Mouse (Mus musculus) intestine, embryonic 16.5 days (tissue): ENCODE results near the gene Aldh1l1. TPM values are rescaled to one million over a fixed set of nuclear protein-coding genes. Genes with fewer than 3 reads are reported as not detected.

Experiments
- ATAC-seq: fragments of 200-750 bp; cut with Nextera tagmentation; 2 replicates; pipeline ENCODE4 v1.8.0; 2017; ENCODE audit warnings: moderate TSS enrichment, moderate library complexity
- H3K27ac ChIP-seq: fragments of 300-500 bp; sonication (generic); 2 replicates; pipeline ENCODE4 v1.5.1; 2014; ENCODE audit warnings: mild to moderate bottlenecking, low read length
- H3K27me3 ChIP-seq: fragments of 300-500 bp; sonication (generic); replicated peaks from 2 replicates; pipeline ENCODE4 v1.6.1; 2014; ENCODE audit warnings: low read length, control low read depth, mixed read lengths; ENCODE audit not compliant: control insufficient read depth, insufficient read depth
- H3K36me3 ChIP-seq: fragments of 300-500 bp; sonication (generic); 2 replicates; pipeline ENCODE4 v1.6.1; 2014; ENCODE audit warnings: low read length, control low read depth; ENCODE audit not compliant: control insufficient read depth, insufficient read depth
- H3K4me1 ChIP-seq: fragments of 300-500 bp; sonication (generic); 2 replicates; pipeline ENCODE4 v1.6.1; 2014; ENCODE audit warnings: low read length, control low read depth, mixed read lengths; ENCODE audit not compliant: control insufficient read depth, insufficient read depth
- H3K4me2 ChIP-seq: fragments of 300-500 bp; sonication (generic); 2 replicates; pipeline ENCODE4 v1.6.1; 2014; ENCODE audit warnings: low read depth, low read length, control low read depth
- H3K4me3 ChIP-seq: fragments of 300-500 bp; sonication (generic); 2 replicates; pipeline ENCODE4 v1.5.1; 2014; ENCODE audit warnings: mild to moderate bottlenecking, low read length
- H3K9ac ChIP-seq: fragments of 300-500 bp; sonication (generic); 2 replicates; pipeline ENCODE4 v1.6.1; 2014; ENCODE audit warnings: low read depth, low read length
- H3K9me3 ChIP-seq: fragments of 300-500 bp; sonication (generic); 2 replicates; pipeline ENCODE4 v1.6.1; 2016; ENCODE audit warnings: low read length, control low read depth; ENCODE audit not compliant: control insufficient read depth
- WGBS: fragments of 180-500 bp; shearing (Covaris S2); extraction: QIAGEN DNeasy Blood & Tissue Kit; methylation state at CpG from one replicate; pipeline ENCODE4 v1.1.7; 2014; 5-methylcytosine and 5-hydroxymethylcytosine counted together
- polyA plus RNA-seq: library from polyadenylated mRNA; unstranded; fragments of >200 nt; fragmentation: Nextera tagmentation; extraction: Ambion mirVana; gene quantifications from 2 replicates; pipeline ENCODE4 v1.2.1, GENCODE M21; 2015

The Aldh1l1 gene
- polyA plus RNA-seq, 1 experiment from 2014 or later: 27.4 TPM

GRCm38 (mm10) chr6:90560390-90561058 lies 74.3 kb downstream of the Aldh1l1 start:
- Histone ChIP-seq H3K4me1 (peaks cover 6% of the 10 kb centered on the region), H3K27ac (peak overlapping the region; percentile 33), H3K4me2 (no peak overlapping the region), H3K36me3 (no peaks in the 10 kb centered on the region), H3K4me3 (no peak overlapping the region), H3K9me3 (no peaks in the 10 kb centered on the region), H3K27me3 (no peaks in the 10 kb centered on the region), H3K9ac (no peak overlapping the region)
- WGBS: 53% methylated on average over 3 of the region's 3 CpGs
- ATAC-seq: peak; percentile 37

- peak; percentile 96 for ATAC-seq
- H3K9me3 ChIP-seq: no peaks in the 10 kb centered on the region
- H3K4me3 ChIP-seq: no peak overlapping the region
- no peak overlapping the region for H3K9ac ChIP-seq
- no peak overlapping the region for H3K27ac ChIP-seq
- H3K36me3 ChIP-seq: no peaks in the 10 kb centered on the region
- H3K4me1 ChIP-seq: peaks cover 6% of the 10 kb centered on the region
- WGBS: 33% methylated on average over 2 of the region's 2 CpGs
- no peak overlapping the region for H3K4me2 ChIP-seq
- no peaks in the 10 kb centered on the region for H3K27me3 ChIP-seq
Observed at GRCm38 (mm10) chr6:90561234-90561781, 75.1 kb downstream of the Aldh1l1 start.

DNA sequence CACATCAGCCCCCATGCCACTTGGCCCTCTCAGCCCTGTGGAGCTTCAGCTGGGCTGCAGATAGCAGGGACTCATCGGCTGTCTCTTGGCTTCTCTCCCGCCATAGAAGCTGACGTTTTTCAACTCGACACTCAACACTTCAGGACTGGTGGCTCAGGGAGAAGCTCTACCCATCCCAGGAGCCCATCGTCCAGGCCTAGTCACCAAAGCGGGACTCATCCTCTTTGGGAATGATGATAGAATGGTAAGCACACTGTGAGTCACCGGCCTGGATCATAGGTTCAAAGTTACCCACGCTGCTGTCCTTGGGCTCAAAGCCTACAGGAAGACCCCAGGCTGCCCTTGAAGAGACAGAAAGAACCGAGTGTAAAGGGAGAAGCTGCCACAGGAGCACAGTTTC lies 78.0 kb downstream of the Aldh1l1 start:
- Histone ChIP-seq H3K9me3 (no peaks in the 10 kb centered on the region), H3K27me3 (no peaks in the 10 kb centered on the region), H3K4me2 (no peak overlapping the region), H3K4me3 (no peak overlapping the region), H3K36me3 (no peaks in the 10 kb centered on the region), H3K4me1 (peaks cover 4% of the 10 kb centered on the region), H3K27ac (no peak overlapping the region), H3K9ac (no peak overlapping the region)
- no peak for ATAC-seq
- WGBS: 82% methylated on average over 9 of the region's 9 CpGs

DNA sequence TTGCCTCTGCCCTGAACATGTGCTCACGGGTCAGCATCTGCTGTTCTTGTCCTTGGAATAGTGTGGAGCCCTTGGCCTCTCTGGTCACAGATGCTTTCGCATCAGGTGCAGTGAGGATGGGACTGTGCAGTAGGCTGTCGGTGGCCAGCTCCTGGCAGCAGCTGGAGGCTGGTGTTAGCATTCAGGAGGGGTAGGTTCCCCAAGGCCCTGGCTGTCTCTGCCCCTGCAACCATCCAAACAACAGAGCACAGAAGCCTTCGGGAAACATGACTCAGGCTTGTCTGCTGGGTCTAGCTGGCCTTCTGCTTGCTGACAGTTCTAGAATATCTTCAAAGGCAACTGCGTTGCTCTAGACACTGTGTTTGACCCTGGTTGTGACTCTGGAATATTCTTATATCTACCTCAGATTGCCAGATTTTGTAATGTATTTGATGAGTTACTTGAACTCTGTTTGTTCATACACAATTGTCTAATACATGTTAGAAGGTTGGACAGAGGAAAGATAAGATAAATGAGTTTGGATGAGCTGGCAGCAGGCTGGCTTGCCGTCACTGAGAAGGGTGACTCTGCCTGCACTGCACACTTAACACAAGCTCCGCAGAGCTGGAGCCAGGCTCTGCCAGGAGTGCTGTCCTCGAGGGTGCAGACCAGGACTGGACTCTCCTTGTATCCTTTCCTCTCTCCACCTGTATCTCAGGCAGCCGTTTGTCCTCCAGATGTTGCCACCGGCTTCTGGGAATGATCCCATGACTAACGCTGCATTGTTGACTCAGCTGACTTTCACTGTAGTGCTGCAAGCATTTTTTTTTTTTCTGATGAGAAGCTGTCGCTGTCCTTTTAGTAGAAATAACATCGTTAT lies 79.4 kb downstream of the Aldh1l1 start:
- H3K9ac ChIP-seq: no peak overlapping the region
- peaks cover 5% of the 10 kb centered on the region; the same call in 1 of the 2 replicates for H3K4me1 ChIP-seq
- no peaks in the 10 kb centered on the region for H3K27me3 ChIP-seq
- H3K36me3 ChIP-seq: no peaks in the 10 kb centered on the region
- no peak overlapping the region for H3K4me2 ChIP-seq
- H3K4me3 ChIP-seq: no peak overlapping the region
- 52% methylated on average over 13 of the region's 13 CpGs for WGBS
- H3K9me3 ChIP-seq: no peaks in the 10 kb centered on the region
- ATAC-seq: no peak
- H3K27ac ChIP-seq: no peak overlapping the region

- ATAC-seq: no peak
- no peak overlapping the region for H3K4me2 ChIP-seq
- no peak overlapping the region for H3K9ac ChIP-seq
- no peaks in the 10 kb centered on the region for H3K27me3 ChIP-seq
- 88% methylated on average over 3 of the region's 3 CpGs for WGBS
- H3K36me3 ChIP-seq: no peaks in the 10 kb centered on the region
- peaks cover 18% of the 10 kb centered on the region for H3K4me1 ChIP-seq
- no peak overlapping the region for H3K4me3 ChIP-seq
- H3K27ac ChIP-seq: no peak overlapping the region
- H3K9me3 ChIP-seq: no peaks in the 10 kb centered on the region
Observed at GRCm38 (mm10) chr6:90567486-90567885, 81.3 kb downstream of the Aldh1l1 start.

DNA sequence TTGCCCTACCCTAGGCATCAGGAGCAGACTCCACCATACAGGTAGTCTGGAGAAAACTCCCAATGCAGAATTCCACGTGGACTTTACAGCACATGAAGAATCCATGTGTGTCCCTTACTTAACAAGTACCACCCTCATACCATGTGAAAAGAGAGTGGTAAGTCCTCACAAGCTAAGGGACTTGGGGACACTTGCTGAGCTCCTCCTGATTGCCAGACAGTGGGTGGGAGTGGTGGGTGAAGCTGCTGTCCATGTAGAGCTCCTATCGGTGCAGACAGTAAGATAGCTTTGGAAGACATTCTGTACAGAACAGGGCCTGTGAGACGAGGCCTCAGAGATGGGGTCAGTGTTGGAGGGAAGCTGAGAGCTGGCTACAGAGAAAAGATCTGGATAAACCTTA lies 81.7 kb downstream of the Aldh1l1 start:
- Histone ChIP-seq H3K4me1 (peaks cover 18% of the 10 kb centered on the region), H3K27ac (no peak overlapping the region), H3K27me3 (no peaks in the 10 kb centered on the region), H3K36me3 (no peaks in the 10 kb centered on the region), H3K4me3 (no peak overlapping the region), H3K9ac (no peak overlapping the region), H3K9me3 (no peaks in the 10 kb centered on the region), H3K4me2 (no peak overlapping the region)
- no peak for ATAC-seq
- WGBS: 72% methylated on average over 3 of the region's 3 CpGs

GRCm38 (mm10) chr6:90568721-90569120 lies 82.5 kb downstream of the Aldh1l1 start:
- no peak overlapping the region for H3K9ac ChIP-seq
- H3K27ac ChIP-seq: no peak overlapping the region
- H3K4me3 ChIP-seq: no peak overlapping the region
- H3K4me1 ChIP-seq: peaks cover 18% of the 10 kb centered on the region
- no peaks in the 10 kb centered on the region for H3K9me3 ChIP-seq
- H3K36me3 ChIP-seq: no peaks in the 10 kb centered on the region
- no peaks in the 10 kb centered on the region for H3K27me3 ChIP-seq
- WGBS: 78% methylated on average over 4 of the region's 4 CpGs
- H3K4me2 ChIP-seq: no peak overlapping the region
- ATAC-seq: no peak

DNA sequence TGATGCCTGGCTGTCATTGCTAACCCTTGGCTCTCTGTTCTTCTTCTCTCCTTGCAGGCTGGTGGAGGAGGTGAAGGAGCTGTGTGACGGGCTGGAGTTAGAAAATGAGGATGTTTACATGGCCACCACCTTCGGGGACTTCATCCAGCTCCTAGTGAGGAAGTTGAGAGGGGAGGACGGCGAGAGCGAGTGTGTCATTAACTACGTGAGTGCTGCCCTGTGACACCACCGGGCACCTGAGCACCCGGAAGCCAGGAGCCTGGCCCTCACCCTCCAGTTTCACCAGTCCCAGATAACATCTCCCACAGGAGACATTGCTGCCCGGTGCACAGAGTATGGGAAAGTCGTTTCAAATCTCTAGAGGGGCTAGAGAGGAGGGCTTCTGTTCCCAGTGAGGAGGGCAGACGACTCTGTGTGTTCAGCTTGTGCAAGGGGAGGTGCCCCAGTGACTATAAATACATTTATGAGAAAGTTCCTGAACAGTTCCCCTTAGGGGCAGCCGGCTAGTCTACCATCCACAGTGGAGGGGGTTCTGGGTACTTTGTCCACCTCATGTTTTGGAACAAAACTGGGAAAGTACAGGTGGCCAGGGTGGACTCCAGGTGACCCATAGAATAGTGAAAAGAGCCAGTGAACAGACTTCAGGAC lies 83.6 kb downstream of the Aldh1l1 start:
- ATAC-seq: peak; percentile 61
- H3K9ac ChIP-seq: 0 out of 2 replicates have a peak overlapping the region, but pooled peaks have one; percentile 18
- H3K4me1 ChIP-seq: peaks cover 18% of the 10 kb centered on the region
- H3K27ac ChIP-seq: peak overlapping the region; percentile 55
- no peaks in the 10 kb centered on the region for H3K9me3 ChIP-seq
- no peak overlapping the region for H3K4me3 ChIP-seq
- no peaks in the 10 kb centered on the region for H3K27me3 ChIP-seq
- no peaks in the 10 kb centered on the region for H3K36me3 ChIP-seq
- 32% methylated on average over 12 of the region's 12 CpGs for WGBS
- peak overlapping the region; percentile 19; the same call in 1 of the 2 replicates for H3K4me2 ChIP-seq

- Histone ChIP-seq H3K9ac (0 out of 2 replicates have a peak overlapping the region, but pooled peaks have one; percentile 18), H3K4me1 (peaks cover 18% of the 10 kb centered on the region), H3K27ac (peak overlapping the region; percentile 63), H3K36me3 (no peaks in the 10 kb centered on the region), H3K9me3 (no peaks in the 10 kb centered on the region), H3K4me2 (peak overlapping the region; percentile 19; the same call in 1 of the 2 replicates), H3K4me3 (no peak overlapping the region), H3K27me3 (no peaks in the 10 kb centered on the region)
- WGBS: 56% methylated on average over 8 of the region's 8 CpGs
- peak; percentile 86 for ATAC-seq
Observed at GRCm38 (mm10) chr6:90570392-90570791, 84.2 kb downstream of the Aldh1l1 start.
